Comparison of ENCODE assay signal across 12 mouse cellular contexts in genomic region chr11:43929178-43929577, GRCm38 (mm10). TPM values are rescaled to one million over a fixed set of nuclear protein-coding genes. Genes with fewer than 3 reads are reported as not detected.
A peak's percentile ranks its signal among the peaks of the same experiment; 100 is the strongest.
DNase-seq lines count a peak whose midpoint lies in the region; ATAC-seq and TF ChIP-seq lines count a peak whose summit lies in the region.
"Had no signal": no experiment of that assay in that cellular context is flagged by ENCODE, and none has a peak within 500 bp of the region (broad histone marks: within the 10 kb centered on the region; RNA-seq: fewer than 3 reads in every experiment).

No protein-coding gene starts in this region.

- no peaks in the 10 kb centered on the region for H3K9me3 ChIP-seq in midbrain, postnatal 0 days (ENCODE audit: low read length)
- H3K9me3 ChIP-seq in midbrain, embryonic 15.5 days, result no peaks in the 10 kb centered on the region
- no peaks in the 10 kb centered on the region for H3K9me3 ChIP-seq in hindbrain, embryonic 14.5 days (ENCODE audit: control insufficient read depth, low read length)
- H3K9me3 ChIP-seq: embryonic facial prominence, embryonic 12.5 days; hindbrain, embryonic 13.5 days; liver, embryonic 15.5 days had no signal

- no peak overlapping the region for H3K4me2 ChIP-seq in midbrain, postnatal 0 days (ENCODE audit: low read depth, low read length, poor library complexity, severe bottlenecking)
- H3K4me2 ChIP-seq in midbrain, embryonic 15.5 days, result no peak overlapping the region
- no peak overlapping the region for H3K4me2 ChIP-seq in hindbrain, embryonic 14.5 days (replicated peaks)
- H3K4me2 ChIP-seq: embryonic facial prominence, embryonic 12.5 days; hindbrain, embryonic 13.5 days; liver, embryonic 15.5 days had no signal

- no peaks in the 10 kb centered on the region for H3K4me1 ChIP-seq in midbrain, postnatal 0 days (ENCODE audit: insufficient read depth, low read length)
- peaks cover 7% of the 10 kb centered on the region for H3K4me1 ChIP-seq in midbrain, embryonic 15.5 days
- H3K4me1 ChIP-seq in hindbrain, embryonic 14.5 days (replicated peaks; ENCODE audit: control insufficient read depth, insufficient read depth, low read length), result no peaks in the 10 kb centered on the region
- H3K4me1 ChIP-seq: embryonic facial prominence, embryonic 12.5 days; liver, embryonic 15.5 days had no signal

- ATAC-seq in midbrain, postnatal 0 days (ENCODE audit: low FRiP score), result no peak
- no peak for ATAC-seq in midbrain, embryonic 15.5 days (replicated peaks)
- ATAC-seq in CD4-positive, CD25-positive, alpha-beta regulatory T cell, adult 4 months, result no peak
- ATAC-seq in hindbrain, embryonic 14.5 days (ENCODE audit: low FRiP score), result no peak

- no peak for TF ChIP-seq CTCF in midbrain, postnatal 0 days (IDR thresholded peaks at IDR 0.05)

- H3K27me3 ChIP-seq in midbrain, postnatal 0 days (ENCODE audit: insufficient read depth, low read length), result no peaks in the 10 kb centered on the region
- no peaks in the 10 kb centered on the region for H3K27me3 ChIP-seq in midbrain, embryonic 15.5 days (replicated peaks)
- no peaks in the 10 kb centered on the region for H3K27me3 ChIP-seq in hindbrain, embryonic 14.5 days (ENCODE audit: control insufficient read depth, insufficient read depth, low read length)
- H3K27me3 ChIP-seq: embryonic facial prominence, embryonic 12.5 days; hindbrain, embryonic 13.5 days; liver, embryonic 15.5 days had no signal

- no peaks in the 10 kb centered on the region for H3K36me3 ChIP-seq in midbrain, postnatal 0 days (ENCODE audit: insufficient read depth, low read length)
- H3K36me3 ChIP-seq in midbrain, embryonic 15.5 days (replicated peaks), result no peaks in the 10 kb centered on the region
- no peaks in the 10 kb centered on the region for H3K36me3 ChIP-seq in hindbrain, embryonic 14.5 days (replicated peaks; ENCODE audit: control insufficient read depth, insufficient read depth)
- H3K36me3 ChIP-seq: embryonic facial prominence, embryonic 12.5 days; hindbrain, embryonic 13.5 days; liver, embryonic 15.5 days had no signal

- WGBS in midbrain, postnatal 0 days, result 61% methylated on average over 5 of the region's 5 CpGs
- 72% methylated on average over 5 of the region's 5 CpGs for WGBS in midbrain, embryonic 15.5 days
- WGBS in hindbrain, embryonic 14.5 days, result 66% methylated on average over 5 of the region's 5 CpGs

- peak; percentile 35 for DNase-seq in midbrain, postnatal 0 days (ENCODE audit: low spot score)
- peak; percentile 8 to 22 for DNase-seq in gastrocnemius, adult 8-10 months (ENCODE audit: low spot score in 2 of 2)
- DNase-seq in kidney, postnatal 36 days, result peak; percentile 32 to 57
- DNase-seq in neural tube, embryonic 10.5 days (ENCODE audit: extremely low spot score, low spot score), result no peak
- no peak for DNase-seq in embryo, embryonic 10 days (ENCODE audit: low spot score)
- no peak for DNase-seq in hindbrain, embryonic 14.5 days (ENCODE audit: low spot score)

- H3K4me3 ChIP-seq in midbrain, postnatal 0 days (ENCODE audit: low read depth, low read length), result no peak overlapping the region
- no peak overlapping the region for H3K4me3 ChIP-seq in midbrain, embryonic 15.5 days
- H3K4me3 ChIP-seq in hindbrain, embryonic 14.5 days (replicated peaks; ENCODE audit: low read length), result no peak overlapping the region
- H3K4me3 ChIP-seq: embryonic facial prominence, embryonic 12.5 days; hindbrain, embryonic 13.5 days; liver, embryonic 15.5 days had no signal

- no peak overlapping the region for H3K27ac ChIP-seq in midbrain, postnatal 0 days (ENCODE audit: low read depth, low read length)
- no peak overlapping the region for H3K27ac ChIP-seq in midbrain, embryonic 15.5 days
- no peak overlapping the region for H3K27ac ChIP-seq in hindbrain, embryonic 14.5 days
- H3K27ac ChIP-seq: embryonic facial prominence, embryonic 12.5 days; hindbrain, embryonic 13.5 days; liver, embryonic 15.5 days had no signal

- H3K9ac ChIP-seq in midbrain, postnatal 0 days (replicated peaks; ENCODE audit: low read length, poor library complexity, severe bottlenecking), result no peak overlapping the region
- H3K9ac ChIP-seq in midbrain, embryonic 15.5 days, result no peak overlapping the region
- H3K9ac ChIP-seq in hindbrain, embryonic 14.5 days, result no peak overlapping the region
- H3K9ac ChIP-seq: embryonic facial prominence, embryonic 12.5 days; hindbrain, embryonic 13.5 days; liver, embryonic 15.5 days had no signal

RNA-seq across cellular contexts. Expression of gene Adra1b, which starts 28.2 kb away (rescaled TPM):
- 30.5 and 38.7 TPM in 2 replicates for total RNA-seq in midbrain, postnatal 0 days (2014; rRNA removed)
- polyA plus RNA-seq in midbrain, postnatal 0 days (2015; fragmentation: Nextera tagmentation; extraction: Ambion mirVana), result 16.4 and 17.1 TPM in 2 replicates
- 8.8 and 9.5 TPM in 2 replicates for polyA plus RNA-seq in midbrain, embryonic 15.5 days (2015; fragmentation: Nextera tagmentation; extraction: Ambion mirVana)
- total RNA-seq in gastrocnemius, adult 8-10 months (2022), result under 1 TPM in 2 of 4 experiments, not detected in 2; 0.29 to 0.31 TPM
- polyA plus RNA-seq in CD4-positive, CD25-positive, alpha-beta regulatory T cell, adult 4 months (2017; shearing (Covaris generic)), result not detected
- polyA plus RNA-seq in hindbrain, embryonic 14.5 days (2014; fragmentation: Nextera tagmentation; extraction: Ambion mirVana), result 6.0 and 6.2 TPM in 2 replicates
- total RNA-seq: MEL had no signal

Comparison
In these comparisons a context has a peak if more than half of its experiments do, and no peak if none do; other contexts are left out.
1. DNase-seq: peak in midbrain, postnatal 0 days (single experiment), gastrocnemius, adult 8-10 months (2 of 2) and kidney, postnatal 36 days (2 of 2); none in neural tube, embryonic 10.5 days (single experiment), embryo, embryonic 10 days (single experiment) and hindbrain, embryonic 14.5 days (single experiment).